ENCODE assay signal across 15 mouse cellular contexts in the genomic region with DNA sequence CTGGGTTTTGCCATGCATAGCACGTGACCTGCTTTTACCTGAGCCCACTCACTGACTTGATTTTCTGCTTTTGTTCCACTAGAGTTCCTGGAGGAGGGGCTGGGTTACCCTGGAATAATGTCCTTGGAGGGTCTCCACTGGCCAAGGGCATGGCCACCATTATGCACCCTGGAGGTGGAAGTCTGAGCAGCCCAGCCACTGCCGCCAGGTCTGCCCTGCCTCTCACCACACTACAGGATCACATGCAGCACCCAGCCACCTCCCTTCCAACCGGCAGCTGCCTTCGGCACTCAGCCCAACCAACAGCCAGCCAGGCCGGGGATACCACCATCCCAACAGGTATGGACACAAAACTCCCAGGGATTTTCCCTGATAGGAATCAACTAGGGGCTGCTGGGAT.
"Had no signal": no experiment of that assay in that cellular context is flagged by ENCODE, and none has a peak within 500 bp of the region (broad histone marks: within the 10 kb centered on the region; RNA-seq: fewer than 3 reads in every experiment).

No protein-coding gene starts in this region.

- H3K36me3 ChIP-seq: stomach, embryonic 15.5 days had no signal

- H3K9me3 ChIP-seq: neural tube, embryonic 15.5 days; stomach, embryonic 15.5 days had no signal

- H3K27me3 ChIP-seq: neural tube, embryonic 15.5 days; stomach, embryonic 15.5 days had no signal

- H3K4me1 ChIP-seq: stomach, embryonic 15.5 days had no signal

- H3K9ac ChIP-seq: neural tube, embryonic 15.5 days; stomach, embryonic 15.5 days had no signal

- H3K4me2 ChIP-seq: neural tube, embryonic 15.5 days; stomach, embryonic 15.5 days had no signal

- DNase-seq: retina, postnatal 1 day; right cerebral cortex, adult 18-20 months; right cerebral cortex, postnatal 14 days; right cerebral cortex, postnatal 25 days; right cerebral cortex, postnatal 4 days; spleen, adult 18-20 months; thymus, adult 18-20 months; thymus, adult 2 months; thymus, postnatal 14 days; thymus, postnatal 25 days; thymus, postnatal 36 days; thymus, postnatal 4 days had no signal

- H3K27ac ChIP-seq: neural tube, embryonic 15.5 days; stomach, embryonic 15.5 days; stomach, postnatal 0 days had no signal

- H3K4me3 ChIP-seq: neural tube, embryonic 15.5 days; stomach, embryonic 15.5 days had no signal
